Mouse (Mus musculus) lung, embryonic 14.5 days (tissue): ENCODE measurements at regions not wholly inside any gene's neighbourhood (a gene's known extent, or its start where the extent isn't known, plus 50 kb on each side); places are given as distances from the start of the nearest gene placed in this dataset.
A peak's percentile ranks its signal among the peaks of the same experiment; 100 is the strongest.

ENCODE experiments used
- ATAC-seq: fragments of 200-750 bp; cut with Nextera tagmentation; 2 replicates; pipeline ENCODE4 v1.8.0; 2017; ENCODE audit warnings: mild to moderate bottlenecking, moderate TSS enrichment, moderate library complexity; ENCODE audit not compliant: insufficient read depth
- DNase-seq: peaks from one replicate; pipeline ENCODE4 v3.0.0-alpha.2; 2015
- H3K27ac ChIP-seq: fragments of 300-500 bp; sonication (generic); 2 replicates; pipeline ENCODE4 v1.5.1; 2014; ENCODE audit warnings: low read depth, mild to moderate bottlenecking, moderate library complexity
- H3K27me3 ChIP-seq: fragments of 300-500 bp; sonication (generic); 2 replicates; pipeline ENCODE4 v1.6.1; 2014; ENCODE audit warnings: low read length, control low read depth; ENCODE audit not compliant: insufficient read depth
- H3K36me3 ChIP-seq: fragments of 300-500 bp; sonication (generic); 2 replicates; pipeline ENCODE4 v1.6.1; 2014; ENCODE audit warnings: control low read depth; ENCODE audit not compliant: insufficient read depth
- H3K4me1 ChIP-seq: fragments of 300-500 bp; sonication (generic); 2 replicates; pipeline ENCODE4 v1.6.1; 2014; ENCODE audit warnings: antibody characterized with exemption, control low read depth; ENCODE audit not compliant: insufficient read depth
- H3K4me2 ChIP-seq: fragments of 300-500 bp; sonication (generic); 2 replicates; pipeline ENCODE4 v1.6.1; 2014; ENCODE audit warnings: mild to moderate bottlenecking
- H3K4me3 ChIP-seq: fragments of 300-500 bp; sonication (generic); 2 replicates; pipeline ENCODE4 v1.5.1; 2014; ENCODE audit warnings: low read depth, low read length
- H3K9ac ChIP-seq: fragments of 300-500 bp; sonication (generic); 2 replicates; pipeline ENCODE4 v1.6.1; 2014
- H3K9me3 ChIP-seq: fragments of 300-500 bp; sonication (generic); 2 replicates; pipeline ENCODE4 v1.6.1; 2016; ENCODE audit warnings: low read depth, low read length, control low read depth
- CTCF ChIP-seq: IDR thresholded peaks from 2 replicates; pipeline ENCODE4 v1.5.1; 2016; ENCODE audit warnings: antibody characterized with exemption, low read depth
- WGBS: fragments of 180-500 bp; shearing (Covaris S2); extraction: QIAGEN DNeasy Blood & Tissue Kit; methylation state at CpG from one replicate; pipeline ENCODE4 v1.1.7; 2014; 5-methylcytosine and 5-hydroxymethylcytosine counted together

DNA sequence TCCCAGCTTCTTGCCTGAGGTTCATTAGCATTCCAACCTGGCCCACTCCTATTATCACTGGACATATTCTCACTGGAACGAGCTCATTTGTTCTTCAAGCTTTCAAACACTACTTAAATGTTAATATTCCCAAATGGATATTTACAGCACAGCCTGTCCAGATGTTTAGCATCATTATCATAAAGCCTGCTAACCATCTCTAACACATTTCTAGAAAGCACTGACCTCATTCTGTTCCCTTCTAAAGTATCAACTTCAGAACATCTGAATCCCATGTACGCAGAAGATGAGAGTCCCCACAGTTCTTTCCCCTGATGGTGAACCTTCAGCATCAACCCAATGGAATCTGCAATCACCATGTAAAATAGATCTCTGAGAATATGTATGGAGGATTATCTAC is 651.1 kb downstream of the Adgrl2 start:
- 42% methylated on average over 2 of the region's 2 CpGs for WGBS

DNA sequence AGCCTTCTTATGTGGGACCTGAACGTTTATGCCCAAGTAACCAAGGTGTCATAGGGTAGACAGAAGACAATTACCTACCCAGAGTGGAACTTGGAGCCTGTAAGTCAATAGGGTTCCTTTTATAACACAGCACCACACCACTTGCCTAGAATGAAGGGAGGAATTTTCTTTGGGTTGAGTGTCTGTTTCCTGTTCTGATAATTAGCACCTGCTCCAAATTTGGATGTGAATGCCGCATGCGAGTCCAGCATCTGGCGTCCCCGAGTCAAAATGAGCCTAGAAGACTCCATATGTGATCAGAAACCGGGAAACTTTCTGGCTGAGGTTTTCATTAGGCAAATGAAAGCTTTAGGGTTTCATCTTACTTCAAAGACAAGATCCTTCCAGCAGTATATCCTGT is 653.7 kb downstream of the Adgrl2 start:
- DNase-seq (peak; percentile 22), ATAC-seq (no peak)
- H3K27me3 ChIP-seq, result no peaks in the 10 kb centered on the region
- no peak for TF ChIP-seq CTCF
- no peaks in the 10 kb centered on the region for H3K36me3 ChIP-seq
- peaks cover 3% of the 10 kb centered on the region; the same call in 1 of the 2 replicates for H3K4me1 ChIP-seq
- no peaks in the 10 kb centered on the region for H3K9me3 ChIP-seq
- no peak overlapping the region for H3K4me3 ChIP-seq
- H3K4me2 ChIP-seq, result peak overlapping the region; percentile 48; the same call in 1 of the 2 replicates
- H3K9ac ChIP-seq, result no peak overlapping the region
- no peak overlapping the region for H3K27ac ChIP-seq
- 43% methylated on average over 6 of the region's 6 CpGs for WGBS

More for the DNA sequence above, 651.1 kb downstream of the Adgrl2 start:
- H3K4me1 ChIP-seq, result peaks cover 6% of the 10 kb centered on the region; the same call in 1 of the 2 replicates
- H3K4me2 ChIP-seq, result no peak overlapping the region
- H3K9me3 ChIP-seq, result no peaks in the 10 kb centered on the region
- DNase-seq, result peak; percentile 83
- no peaks in the 10 kb centered on the region for H3K27me3 ChIP-seq
- no peaks in the 10 kb centered on the region for H3K36me3 ChIP-seq
- peak; percentile 55 for ATAC-seq
- TF ChIP-seq CTCF, result no peak
- H3K27ac ChIP-seq, result no peak overlapping the region
- H3K9ac ChIP-seq, result no peak overlapping the region
- H3K4me3 ChIP-seq, result no peak overlapping the region

DNA sequence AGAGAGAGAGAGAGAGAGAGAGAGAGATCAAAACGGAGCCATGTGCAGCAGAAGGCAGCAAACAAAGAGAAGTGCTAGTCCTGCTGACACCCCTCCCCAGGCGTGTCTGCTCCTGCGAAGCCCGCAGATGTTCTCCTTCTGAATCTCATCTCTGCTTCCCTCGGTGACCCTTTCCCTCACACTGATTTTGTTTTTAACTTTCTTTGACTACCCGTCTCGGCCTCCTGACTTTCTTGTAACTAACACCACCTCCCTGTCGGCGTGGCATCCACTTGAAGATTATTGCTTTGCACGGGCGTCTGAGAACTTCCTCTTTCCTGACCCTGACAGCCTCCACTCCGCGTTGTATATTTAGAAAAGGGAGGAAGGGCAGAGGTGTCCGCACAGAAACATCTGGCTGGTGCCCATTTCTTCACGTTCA is 654.3 kb downstream of the Adgrl2 start:
- no peak overlapping the region for H3K4me3 ChIP-seq
- TF ChIP-seq CTCF, result no peak
- H3K9ac ChIP-seq, result no peak overlapping the region
- WGBS, result 6% methylated on average over 15 of the region's 15 CpGs
- H3K4me2 ChIP-seq, result peak overlapping the region; percentile 48; the same call in 1 of the 2 replicates
- peak; percentile 62; the same call in 1 of the 2 replicates for ATAC-seq
- no peaks in the 10 kb centered on the region for H3K9me3 ChIP-seq
- no peaks in the 10 kb centered on the region for H3K36me3 ChIP-seq
- peaks cover 3% of the 10 kb centered on the region; the same call in 1 of the 2 replicates for H3K4me1 ChIP-seq
- no peak overlapping the region for H3K27ac ChIP-seq
- no peaks in the 10 kb centered on the region for H3K27me3 ChIP-seq
- DNase-seq, result peak; percentile 74

DNA sequence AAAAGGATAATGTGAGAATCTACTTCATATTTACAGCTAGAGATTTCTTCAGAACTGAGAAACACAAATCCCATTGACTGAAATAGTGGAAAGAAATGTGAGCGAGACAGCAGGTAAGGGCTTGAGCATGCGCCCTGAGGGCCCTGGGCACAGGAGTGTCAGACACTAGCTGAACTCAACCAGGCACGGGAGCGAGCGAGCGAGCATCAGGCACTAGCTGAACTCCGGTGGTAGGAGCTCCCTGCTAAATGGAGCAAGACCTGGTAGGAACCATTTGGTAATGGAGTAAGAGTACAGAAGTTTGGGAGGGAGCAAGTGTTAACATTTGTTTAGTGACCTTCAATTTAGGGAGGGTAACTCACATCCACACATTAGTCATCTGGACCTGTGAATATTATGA is 654.7 kb downstream of the Adgrl2 start:
- Histone ChIP-seq H3K9me3 (no peaks in the 10 kb centered on the region), H3K4me3 (no peak overlapping the region), H3K4me1 (peaks cover 3% of the 10 kb centered on the region; the same call in 1 of the 2 replicates), H3K9ac (no peak overlapping the region), H3K36me3 (no peaks in the 10 kb centered on the region), H3K27ac (no peak overlapping the region), H3K4me2 (no peak overlapping the region), H3K27me3 (no peaks in the 10 kb centered on the region)
- 64% methylated on average over 7 of the region's 7 CpGs for WGBS
- DNase-seq (peak; percentile 6), ATAC-seq (no peak)
- no peak for TF ChIP-seq CTCF

DNA sequence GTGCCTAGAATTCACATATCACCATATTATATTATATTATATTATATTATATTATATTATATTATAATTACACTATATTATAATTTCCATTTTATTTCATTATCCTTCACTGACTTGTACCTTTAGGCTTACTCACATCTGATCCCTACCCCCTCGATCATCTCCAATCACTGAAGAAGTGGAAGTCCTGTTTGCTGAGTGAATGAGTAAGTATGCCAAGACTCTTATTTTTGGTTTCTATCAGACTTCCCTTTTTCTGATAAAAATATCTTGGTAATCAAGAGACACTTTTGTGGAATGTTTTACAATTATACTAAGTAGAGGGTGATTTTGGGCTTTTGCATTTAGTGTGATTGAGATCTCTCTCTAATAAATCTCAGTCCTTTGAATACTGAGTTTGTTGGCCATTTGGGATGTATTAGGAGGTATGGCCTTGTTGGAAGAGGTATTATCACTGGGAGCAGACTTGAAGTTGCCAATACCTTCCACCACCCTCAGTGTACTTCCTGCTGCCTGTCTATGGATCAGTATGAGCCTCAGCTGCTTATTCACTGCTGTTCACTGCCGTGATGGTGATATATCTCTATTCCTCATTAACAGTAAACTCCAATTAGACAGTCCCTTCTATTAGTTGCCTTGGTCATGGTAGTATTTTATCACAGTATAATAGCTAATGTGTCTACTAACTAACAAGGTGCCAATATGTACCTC is 665.3 kb downstream of the Adgrl2 start:
- TF ChIP-seq CTCF, result no peak
- 86% methylated on average over 2 of the region's 2 CpGs for WGBS
- no peaks in the 10 kb centered on the region for H3K9me3 ChIP-seq
- H3K27ac ChIP-seq, result no peak overlapping the region
- no peaks in the 10 kb centered on the region for H3K27me3 ChIP-seq
- DNase-seq (no peak), ATAC-seq (no peak)
- no peak overlapping the region for H3K4me2 ChIP-seq
- H3K9ac ChIP-seq, result no peak overlapping the region
- no peak overlapping the region for H3K4me3 ChIP-seq
- no peaks in the 10 kb centered on the region for H3K36me3 ChIP-seq
- H3K4me1 ChIP-seq, result no peaks in the 10 kb centered on the region

DNA sequence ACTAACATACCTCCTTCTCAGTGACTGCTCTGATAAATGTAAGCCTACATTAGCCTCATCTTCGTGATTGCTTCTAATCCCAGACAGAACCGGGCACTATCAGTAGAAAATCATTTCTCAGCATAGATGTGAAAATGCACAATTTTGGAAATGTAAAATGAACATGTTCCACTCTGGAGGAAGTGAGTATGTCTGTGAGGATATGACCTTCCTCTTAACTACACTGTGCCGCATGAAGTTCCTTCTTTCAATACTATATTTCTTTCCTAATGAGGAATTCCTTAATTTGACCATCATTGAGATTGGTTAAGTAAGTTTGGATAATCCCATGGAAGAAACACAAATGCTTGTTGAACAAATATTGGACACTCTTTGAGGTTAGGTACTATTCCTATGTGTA is 668.5 kb downstream of the Adgrl2 start:
- no peaks in the 10 kb centered on the region for H3K27me3 ChIP-seq
- no peak overlapping the region for H3K9ac ChIP-seq
- H3K4me1 ChIP-seq, result no peaks in the 10 kb centered on the region
- no peak overlapping the region for H3K4me3 ChIP-seq
- TF ChIP-seq CTCF, result no peak
- no peak overlapping the region for H3K27ac ChIP-seq
- ATAC-seq (no peak), DNase-seq (no peak)
- no peak overlapping the region for H3K4me2 ChIP-seq
- H3K36me3 ChIP-seq, result no peaks in the 10 kb centered on the region
- no peaks in the 10 kb centered on the region for H3K9me3 ChIP-seq
- WGBS, result 84% methylated on average over 3 of the region's 3 CpGs

DNA sequence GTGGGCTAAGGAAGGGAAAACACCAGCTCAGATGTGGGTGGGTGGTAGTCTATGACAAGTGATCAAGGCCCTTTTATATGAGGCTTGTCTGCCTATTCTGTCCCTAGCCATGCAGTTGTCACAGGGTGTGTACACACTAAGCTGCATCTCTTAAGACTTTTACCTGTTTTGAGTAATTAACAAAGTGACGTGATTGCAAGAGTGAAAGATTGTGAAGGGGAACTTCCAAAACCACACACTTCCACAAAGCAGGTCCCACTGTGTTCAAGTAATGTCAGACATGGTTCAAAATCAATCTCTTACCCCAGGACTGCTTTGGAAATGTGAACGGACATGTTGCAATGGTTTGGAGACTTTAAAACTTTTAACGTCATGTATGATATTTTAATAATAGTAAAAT is 674.2 kb downstream of the Adgrl2 start:
- 93% methylated on average over 3 of the region's 3 CpGs for WGBS
- ATAC-seq, result no peak
- Histone ChIP-seq H3K27ac (no peak overlapping the region), H3K4me2 (no peak overlapping the region), H3K36me3 (no peaks in the 10 kb centered on the region), H3K4me3 (no peak overlapping the region), H3K9me3 (no peaks in the 10 kb centered on the region), H3K4me1 (no peaks in the 10 kb centered on the region), H3K9ac (no peak overlapping the region), H3K27me3 (no peaks in the 10 kb centered on the region)
- TF ChIP-seq CTCF, result no peak
- no peak for DNase-seq
